Mouse (Mus musculus) frontal cortex, postnatal 25 days (tissue): ENCODE measurements at regions not wholly inside any gene's neighbourhood (a gene's known extent, or its start where the extent isn't known, plus 50 kb on each side); places are given as distances from the start of the nearest gene placed in this dataset.

Source experiments
- DNase-seq, 2 experiments: peaks; one replicate each; pipeline ENCODE4 v3.0.0; 2022; ENCODE audit warnings: low spot score in 2 of 2

GRCm38 (mm10) chr13:101225366-101225765 lies 392.1 kb upstream of the Slc30a5 start:
- DNase-seq: no peak

- no peak for DNase-seq
Observed at GRCm38 (mm10) chr13:101221331-101222043, 388.3 kb upstream of the Slc30a5 start.

GRCm38 (mm10) chr13:101219568-101219967 lies 386.3 kb upstream of the Slc30a5 start:
- no peak for DNase-seq

GRCm38 (mm10) chr13:101216897-101217480 lies 383.8 kb upstream of the Slc30a5 start:
- DNase-seq: no peak

GRCm38 (mm10) chr13:101216421-101216820 lies 383.2 kb upstream of the Slc30a5 start:
- DNase-seq: no peak

GRCm38 (mm10) chr13:101215792-101216221 lies 382.6 kb upstream of the Slc30a5 start:
- no peak for DNase-seq

- DNase-seq: no peak
Observed at GRCm38 (mm10) chr13:101215131-101215641, 382.0 kb upstream of the Slc30a5 start.

GRCm38 (mm10) chr13:101214094-101214493 lies 380.9 kb upstream of the Slc30a5 start:
- no peak for DNase-seq

GRCm38 (mm10) chr13:101213121-101213916 lies 380.1 kb upstream of the Slc30a5 start:
- no peak for DNase-seq

GRCm38 (mm10) chr13:101212341-101212895 lies 379.2 kb upstream of the Slc30a5 start:
- no peak for DNase-seq

- no peak for DNase-seq
Observed at GRCm38 (mm10) chr13:101208788-101209187, 375.6 kb upstream of the Slc30a5 start.

GRCm38 (mm10) chr13:101203463-101203862 lies 370.2 kb upstream of the Slc30a5 start:
- DNase-seq: no peak

GRCm38 (mm10) chr13:101202565-101203313 lies 369.5 kb upstream of the Slc30a5 start:
- DNase-seq: no peak

- DNase-seq: no peak
Observed at GRCm38 (mm10) chr13:101190249-101190830, 357.1 kb upstream of the Slc30a5 start.

GRCm38 (mm10) chr13:101182387-101182786 lies 349.2 kb upstream of the Slc30a5 start:
- DNase-seq: no peak

- DNase-seq: no peak
Observed at GRCm38 (mm10) chr13:101175017-101175689, 341.9 kb upstream of the Slc30a5 start.

GRCm38 (mm10) chr13:101161768-101162167 lies 328.5 kb upstream of the Slc30a5 start:
- no peak for DNase-seq

GRCm38 (mm10) chr13:101159878-101160277 lies 326.7 kb upstream of the Slc30a5 start:
- no peak for DNase-seq

GRCm38 (mm10) chr13:101153760-101154159 lies 320.5 kb upstream of the Slc30a5 start:
- DNase-seq: no peak

- no peak for DNase-seq
Observed at GRCm38 (mm10) chr13:101142761-101143160, 309.5 kb upstream of the Slc30a5 start.
